Mouse (Mus musculus) retina, postnatal 1 day (tissue): ENCODE results near the gene Zmiz1.

ENCODE experiments used
- DNase-seq: peaks from one replicate; pipeline ENCODE4 v3.0.0-alpha.2; 2012

Zmiz1 gene

GRCm38 (mm10) chr14:25660661-25661060 is 201.7 kb downstream of the Zmiz1 start:
- DNase-seq = peak; percentile 27

GRCm38 (mm10) chr14:25661185-25661920 is 202.4 kb downstream of the Zmiz1 start:
- no peak for DNase-seq

- no peak for DNase-seq
These were observed 204.8 kb downstream of the Zmiz1 start for GRCm38 (mm10) chr14:25663649-25664309.

GRCm38 (mm10) chr14:25664310-25664695 is 205.3 kb downstream of the Zmiz1 start:
- peak; percentile 46 for DNase-seq

GRCm38 (mm10) chr14:25665314-25665970 is 206.5 kb downstream of the Zmiz1 start:
- no peak for DNase-seq

GRCm38 (mm10) chr14:25666668-25667376 is 207.8 kb downstream of the Zmiz1 start:
- no peak for DNase-seq

- no peak for DNase-seq
These were observed 208.6 kb downstream of the Zmiz1 start for GRCm38 (mm10) chr14:25667587-25667986.

GRCm38 (mm10) chr14:25679625-25680024 is 220.6 kb downstream of the Zmiz1 start:
- DNase-seq = peak; percentile 35

- no peak for DNase-seq
These were observed 223.0 kb downstream of the Zmiz1 start for GRCm38 (mm10) chr14:25682020-25682419.

GRCm38 (mm10) chr14:25686216-25686945 is 227.4 kb downstream of the Zmiz1 start:
- DNase-seq = no peak

GRCm38 (mm10) chr14:25686983-25687901 is 228.3 kb downstream of the Zmiz1 start:
- no peak for DNase-seq

- DNase-seq = no peak
These were observed 234.4 kb downstream of the Zmiz1 start for GRCm38 (mm10) chr14:25693271-25693887.

GRCm38 (mm10) chr14:25693888-25694568 is 235.0 kb downstream of the Zmiz1 start, which contains the start of gene Ppif:
TSS of gene Ppif (plus strand) at chr14:25694154.
- peak; percentile 96 for DNase-seq

GRCm38 (mm10) chr14:25694569-25694897 is 235.5 kb downstream of the Zmiz1 start:
- DNase-seq = no peak

GRCm38 (mm10) chr14:25695059-25695458 is 236.1 kb downstream of the Zmiz1 start:
- DNase-seq = no peak

- no peak for DNase-seq
These were observed 237.4 kb downstream of the Zmiz1 start for GRCm38 (mm10) chr14:25696356-25696755.

- DNase-seq = peak; percentile 78
These were observed 243.0 kb downstream of the Zmiz1 start for GRCm38 (mm10) chr14:25701986-25702385.

GRCm38 (mm10) chr14:25707691-25708181 is 248.8 kb downstream of the Zmiz1 start:
- peak; percentile 68 for DNase-seq

- DNase-seq = no peak
These were observed 249.5 kb downstream of the Zmiz1 start for GRCm38 (mm10) chr14:25708451-25708850.

GRCm38 (mm10) chr14:25708917-25709316 is 249.9 kb downstream of the Zmiz1 start:
- DNase-seq = no peak
